Mouse (Mus musculus): ENCODE results near the gene Rpap3.

- no peak for TF ChIP-seq MAX (IDR thresholded peaks at IDR 0.05; ENCODE audit: low read depth)
- TF ChIP-seq E2F4 (IDR thresholded peaks at IDR 0.05; ENCODE audit: insufficient read depth) = no peak
- no peak for TF ChIP-seq POLR2A (IDR thresholded peaks at IDR 0.05; ENCODE audit: insufficient read length, low read depth)
- no peak for TF ChIP-seq MYOG (IDR thresholded peaks at IDR 0.05; ENCODE audit: control insufficient read depth in 1 of 3, insufficient read depth in 1 of 3, insufficient read length in 2 of 3, low read depth in 2 of 3)
- no peak for TF ChIP-seq CEBPB (IDR thresholded peaks at IDR 0.05; ENCODE audit: insufficient read depth, poor library complexity, severe bottlenecking)
Measured at GRCm38 (mm10) chr15:97741662-97742061, 36.0 kb upstream of the Rpap3 start.

Data from myocyte (in vitro differentiated cells).